Mouse (Mus musculus) urinary bladder, adult 2 months (tissue): ENCODE measurements around the gene Zfp871. TPM values are rescaled to one million over a fixed set of nuclear protein-coding genes. Genes with fewer than 3 reads are reported as not detected.
A peak's percentile ranks its signal among the peaks of the same experiment; 100 is the strongest.

Source experiments
- DNase-seq: peaks from one replicate; pipeline ENCODE4 v3.0.0; 2022; ENCODE audit warnings: low spot score
- polyA plus RNA-seq: library from polyadenylated mRNA; depleted of rRNA; stranded (reverse); fragments of >200 nt; gene quantifications from 2 replicates; pipeline ENCODE4 v1.2.3, GENCODE M21; 2012; rRNA removed

The Zfp871 gene
- 20.1 and 22.0 TPM in 2 replicates for polyA plus RNA-seq

DNA sequence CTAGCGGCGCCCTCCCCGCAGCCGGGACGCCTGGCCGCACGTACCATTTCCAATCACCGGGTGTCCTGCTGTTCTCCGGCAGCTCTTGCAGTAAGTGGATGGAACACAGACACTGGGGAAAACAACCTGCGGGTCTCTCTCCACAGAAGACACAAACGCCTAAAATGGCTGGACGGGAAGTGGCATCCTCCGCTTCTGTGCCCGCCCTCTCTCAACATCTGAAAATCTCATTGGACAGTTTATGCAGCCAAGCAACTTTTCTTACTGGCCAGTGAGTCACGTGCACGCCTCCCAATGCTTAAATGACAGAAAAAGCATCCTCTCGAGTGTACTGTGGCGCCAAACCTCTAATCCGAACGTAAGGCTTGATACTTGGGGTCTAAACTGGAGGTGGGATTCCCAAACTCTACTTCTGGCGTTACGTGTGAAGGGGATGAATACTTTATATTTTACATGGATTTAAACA is at the start of gene Zfp871:
Gene Zfp871 (minus strand): TSS at position 194 of the 466 bp plus-strand sequence.
- peak; percentile 72 for DNase-seq

DNA sequence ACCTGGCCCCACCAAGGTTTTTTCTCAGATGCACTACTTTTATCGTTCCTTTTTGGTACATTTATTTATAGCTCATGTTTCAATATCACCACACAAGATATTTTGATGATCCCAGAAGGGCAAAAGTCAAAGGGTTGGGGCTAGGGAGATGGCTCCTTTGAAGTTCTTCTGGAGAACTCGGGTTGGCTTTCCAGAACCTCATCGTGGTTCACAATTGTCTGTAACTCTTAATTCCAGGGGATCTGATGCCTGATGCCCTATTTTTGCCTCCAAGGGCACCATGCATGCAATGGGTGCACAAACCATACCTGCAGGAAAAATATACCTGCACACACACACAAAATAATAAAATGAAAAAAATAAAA is 42.3 kb upstream of the Zfp871 start:
- no peak for DNase-seq

DNA sequence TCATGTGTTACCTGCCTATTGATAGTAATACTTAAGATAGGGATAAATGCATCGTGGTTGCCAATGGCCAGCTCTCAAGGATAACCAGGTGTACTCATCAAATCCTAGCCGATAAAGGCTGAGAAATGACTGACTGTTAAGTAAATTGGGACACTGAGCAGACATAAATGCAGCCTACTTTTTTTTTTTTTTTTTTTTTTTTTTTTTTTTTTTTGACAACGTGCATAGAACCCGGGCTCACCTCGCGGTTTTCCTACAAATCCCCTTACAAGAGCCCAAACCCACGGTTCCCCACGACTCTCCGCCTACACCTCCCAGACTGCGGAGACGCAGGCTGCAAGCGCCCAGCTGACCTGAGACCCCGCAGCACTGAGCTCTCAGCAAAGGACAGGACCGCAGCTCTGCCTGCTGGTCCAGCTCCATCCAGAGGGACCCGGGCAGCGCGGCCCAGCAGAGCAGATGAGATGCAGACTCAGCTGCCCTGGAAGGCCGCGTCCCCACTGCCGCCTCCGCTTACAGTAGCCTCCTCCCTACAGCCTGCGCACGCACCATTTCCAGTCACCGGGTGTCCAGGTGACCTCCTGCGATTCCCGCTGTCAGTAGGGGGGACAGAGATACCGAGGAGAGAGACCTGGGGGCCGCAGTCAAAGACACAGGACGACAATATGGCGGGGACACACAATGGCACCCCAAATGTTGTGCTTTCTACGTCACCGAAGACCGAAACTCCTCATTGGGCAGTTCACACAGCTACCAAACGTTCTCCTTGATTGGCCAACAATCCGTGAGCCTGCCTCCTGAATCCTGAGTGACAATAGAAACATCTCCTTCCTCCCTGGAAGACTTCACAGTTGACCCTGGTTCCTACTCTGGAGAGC is 41.7 kb upstream of the Zfp871 start, which contains the start of gene Zfp799:
Gene Zfp799 (minus strand): TSS at position 722 of the 878 bp plus-strand sequence.
- peak; percentile 56 for DNase-seq

DNA sequence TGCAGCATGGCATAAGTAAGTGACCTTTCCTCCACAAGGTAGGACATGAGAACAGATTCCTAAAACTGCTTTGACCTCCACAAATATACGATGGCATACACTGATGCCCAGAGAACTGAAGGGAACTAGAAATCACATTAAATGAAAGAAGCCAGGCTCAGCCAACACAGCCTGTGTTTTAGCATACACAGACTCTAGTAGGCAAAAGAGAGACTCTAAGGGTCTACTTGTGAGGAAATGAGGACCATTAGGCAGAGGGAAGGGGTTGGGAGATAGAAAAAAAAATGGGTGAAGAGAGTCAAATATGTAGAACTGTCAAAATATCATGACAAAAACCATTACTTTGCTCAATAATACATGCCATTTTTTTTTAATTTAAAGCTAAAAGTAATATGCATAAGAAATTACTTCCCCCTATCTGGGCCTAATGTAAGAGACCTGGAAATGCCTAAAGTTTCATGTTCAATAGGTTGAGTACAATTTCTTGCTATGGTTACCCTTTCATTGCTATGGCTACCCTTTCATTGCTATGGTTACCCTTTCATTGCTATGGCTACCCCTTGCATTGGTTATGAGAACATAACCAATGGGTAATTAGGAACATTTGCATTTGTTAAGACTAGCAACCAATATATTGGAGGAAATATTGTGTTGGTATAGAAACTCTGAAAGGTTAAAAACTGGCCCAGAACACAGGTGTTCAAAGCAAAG is 28.1 kb upstream of the Zfp871 start:
- DNase-seq: no peak

DNA sequence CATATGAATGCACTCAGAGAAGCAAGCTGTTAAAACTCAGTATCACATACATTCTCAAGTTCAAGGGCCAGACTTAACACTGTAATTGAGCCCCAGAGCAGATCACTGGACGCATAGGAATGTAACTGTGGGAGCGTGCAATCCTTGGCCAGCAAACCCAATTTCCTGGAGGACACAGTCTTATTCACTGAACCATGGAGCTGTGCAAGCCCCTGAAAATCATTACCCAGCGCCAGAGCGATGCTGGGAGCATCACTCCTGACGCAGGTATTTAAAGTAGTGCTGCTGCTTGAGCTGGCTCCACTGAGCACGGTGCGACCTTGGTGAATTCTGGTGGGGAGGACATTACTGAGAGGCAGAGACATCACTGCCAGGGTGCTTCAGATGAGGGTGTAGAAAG is 26.0 kb upstream of the Zfp871 start:
- no peak for DNase-seq

DNA sequence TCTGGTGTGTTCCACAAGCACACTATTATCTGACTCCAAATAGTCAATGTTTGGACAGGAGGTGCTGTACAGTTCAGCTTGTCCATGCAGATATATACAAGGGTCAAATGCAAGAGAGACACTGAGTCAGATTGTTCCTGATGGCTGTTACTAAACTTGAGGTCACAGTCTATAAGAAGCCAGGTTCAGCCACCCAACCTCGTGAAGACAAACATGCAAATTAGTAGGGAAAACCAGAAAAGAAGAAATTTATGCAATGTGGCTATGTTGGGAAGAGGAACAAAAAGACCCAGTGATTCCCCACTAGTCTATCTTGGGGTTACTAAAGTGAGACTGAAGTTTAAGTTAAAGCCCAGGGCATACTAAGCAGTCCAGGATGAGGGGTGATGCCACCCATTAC is 22.6 kb upstream of the Zfp871 start:
- no peak for DNase-seq

DNA sequence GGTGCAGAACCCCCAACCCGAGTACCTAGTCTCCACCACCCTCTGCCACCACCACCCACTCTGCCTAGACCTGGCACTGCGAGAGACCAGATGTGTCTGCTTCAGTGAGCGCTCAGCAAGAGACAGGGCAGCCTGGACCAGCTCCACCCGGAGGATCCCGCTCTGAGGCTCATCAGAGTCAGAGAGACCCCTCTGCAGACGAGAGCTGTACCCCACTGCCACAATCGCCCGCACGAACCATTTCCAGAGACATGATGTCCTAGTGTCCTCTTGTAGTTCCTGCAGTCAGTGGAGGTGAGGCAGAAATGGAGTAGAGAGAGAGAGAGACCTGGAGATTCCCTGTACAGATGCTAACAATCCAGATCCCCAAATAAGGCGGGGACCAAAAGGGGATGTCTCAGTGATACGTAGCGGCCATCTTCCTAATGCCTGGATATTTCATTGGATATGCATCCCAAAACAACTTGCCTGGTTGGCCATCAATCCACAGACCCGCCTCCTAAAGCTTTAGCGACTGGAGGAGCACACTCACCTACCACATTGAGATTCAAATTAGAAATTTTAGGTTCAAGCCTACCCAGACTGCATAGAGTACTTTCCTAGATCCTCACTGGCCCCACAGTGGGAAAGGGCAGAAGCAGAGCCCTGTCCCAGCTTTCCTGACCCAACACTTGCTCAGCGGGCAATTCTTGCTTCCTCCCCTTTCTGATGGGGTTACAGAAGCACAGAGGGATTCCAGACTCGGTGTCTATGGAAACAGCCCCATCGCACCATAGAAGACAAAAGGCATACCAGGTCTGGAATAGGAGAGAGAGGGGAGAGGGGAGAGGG is 21.7 kb upstream of the Zfp871 start, which contains the start of gene Zfp811:
Gene Zfp811 (minus strand): TSS at position 388 of the 831 bp plus-strand sequence.
- DNase-seq: no peak

DNA sequence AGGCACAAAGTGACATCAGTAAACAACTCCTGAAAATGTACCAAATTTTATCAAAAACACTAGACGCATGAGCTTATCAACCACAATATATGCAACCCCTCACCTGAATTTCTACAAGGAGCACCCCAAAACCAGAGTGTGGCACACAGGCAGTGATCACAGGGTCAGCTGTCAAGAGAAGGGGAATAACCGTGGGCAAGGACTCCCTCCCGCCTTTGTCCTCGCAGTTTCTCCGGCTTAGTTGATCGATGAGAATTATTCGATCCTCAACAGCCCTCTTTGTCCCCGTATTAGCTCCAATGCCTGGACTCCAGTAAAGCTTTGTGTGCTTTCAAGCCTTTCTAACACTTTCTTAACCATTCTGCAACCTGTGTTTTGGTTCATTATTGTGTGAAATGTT is 20.8 kb upstream of the Zfp871 start:
- DNase-seq: no peak

DNA sequence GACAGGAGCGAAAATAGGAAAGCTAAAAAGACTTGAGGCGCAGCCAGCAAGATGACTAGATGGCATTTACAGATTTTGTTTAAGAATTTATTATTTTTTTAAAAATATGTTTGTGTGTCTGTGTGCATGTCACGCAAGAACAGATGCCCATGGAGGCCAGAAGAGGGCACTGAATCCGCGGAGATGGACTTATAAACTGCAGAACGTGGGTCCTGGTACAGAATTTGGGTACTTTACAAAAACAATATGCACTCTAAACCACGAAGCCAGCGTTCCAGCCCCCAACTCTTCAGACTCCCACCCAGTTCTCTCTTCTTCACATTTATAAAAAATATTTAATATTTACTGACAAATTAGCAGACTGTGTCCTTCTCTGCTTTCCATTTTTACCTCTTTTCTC is 1.2 kb upstream of the Zfp871 start:
- DNase-seq: no peak

DNA sequence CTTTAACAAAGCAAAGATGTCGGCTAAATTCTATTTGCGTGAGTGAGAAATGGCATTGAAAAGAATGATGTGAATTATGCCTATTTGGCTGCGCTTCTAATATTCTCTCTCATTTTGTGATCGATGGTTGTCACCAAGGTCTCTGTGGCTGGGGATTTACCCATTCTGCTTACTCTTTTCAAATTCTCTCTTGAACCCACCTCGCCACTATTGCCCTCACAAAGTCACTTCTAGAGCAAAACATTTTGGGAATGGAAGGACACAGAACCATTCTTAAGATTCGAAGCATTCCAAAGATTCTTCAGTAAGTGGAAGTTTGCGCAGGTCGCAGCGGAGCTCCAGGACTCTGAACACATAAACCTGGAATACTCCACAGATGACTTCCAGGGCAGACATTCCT is 489 bp upstream of the Zfp871 start:
- DNase-seq: no peak

DNA sequence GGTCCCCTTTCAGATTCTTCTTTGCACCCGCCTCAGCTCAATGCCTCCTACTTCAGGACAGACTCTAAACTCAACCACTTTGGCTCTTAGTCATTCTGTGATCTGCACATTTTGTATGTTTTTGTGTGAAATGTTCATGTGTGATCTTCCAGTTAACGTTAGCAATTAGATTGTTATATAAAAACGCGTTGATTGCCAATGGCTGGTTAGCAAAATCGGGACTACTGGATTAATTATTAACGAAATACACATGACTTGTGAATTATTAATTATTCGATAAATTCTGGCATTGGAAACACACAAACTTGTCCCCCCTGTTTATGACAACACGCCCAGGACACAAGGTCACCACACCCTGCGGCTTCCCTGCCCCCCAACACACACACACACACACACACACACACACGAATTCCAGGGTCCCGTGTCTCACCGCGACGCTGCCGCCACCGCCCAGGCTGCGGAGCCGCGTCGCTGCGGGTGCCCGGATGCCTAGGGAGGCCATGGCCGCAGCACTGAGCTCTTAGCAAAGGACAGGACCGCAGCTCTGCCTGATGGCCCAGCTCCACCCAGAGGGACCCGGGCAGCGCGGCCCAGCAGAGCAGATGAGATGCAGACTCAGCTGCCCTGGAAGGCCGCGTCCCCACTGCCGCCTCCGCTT is 522 bp downstream of the Zfp871 start:
- DNase-seq: no peak

DNA sequence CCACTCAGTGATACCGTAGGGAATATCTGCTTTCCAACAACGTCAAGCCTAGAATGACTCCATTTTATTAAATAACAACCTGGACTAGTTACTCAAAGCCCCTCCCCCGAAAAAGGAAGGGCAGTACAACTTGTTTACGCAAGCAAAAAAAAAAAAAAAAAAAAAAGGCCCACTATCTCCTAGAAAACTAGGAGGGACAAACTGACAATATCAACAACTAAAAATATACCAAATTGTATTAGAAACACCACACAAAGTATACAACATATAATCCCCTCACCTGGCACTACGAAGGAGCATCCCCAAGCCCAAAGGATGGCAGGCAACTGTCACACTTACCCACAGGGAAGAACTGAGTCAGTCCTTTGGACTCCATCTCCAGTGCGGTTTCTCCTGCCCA is 1.1 kb downstream of the Zfp871 start:
- DNase-seq: no peak

DNA sequence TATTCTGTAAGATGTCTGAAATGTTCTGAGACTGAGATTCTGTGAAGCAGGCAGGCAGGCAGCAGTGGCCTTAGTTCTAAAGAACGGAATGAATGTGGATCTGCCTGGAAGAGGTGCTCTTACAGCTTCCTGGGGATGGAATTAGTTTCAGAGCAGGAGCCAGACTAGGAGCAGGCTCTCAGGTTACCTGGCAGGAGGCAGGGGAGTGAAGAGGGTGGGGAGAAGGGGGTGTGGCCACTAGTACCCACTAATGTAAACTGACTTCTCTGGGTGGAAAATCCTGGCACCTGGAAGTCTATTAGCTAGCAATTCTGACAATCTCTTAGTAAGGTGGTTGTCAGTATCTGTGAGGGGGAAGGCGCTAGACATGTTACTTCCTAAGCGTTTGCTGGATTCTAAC is 2.4 kb downstream of the Zfp871 start:
- no peak for DNase-seq

DNA sequence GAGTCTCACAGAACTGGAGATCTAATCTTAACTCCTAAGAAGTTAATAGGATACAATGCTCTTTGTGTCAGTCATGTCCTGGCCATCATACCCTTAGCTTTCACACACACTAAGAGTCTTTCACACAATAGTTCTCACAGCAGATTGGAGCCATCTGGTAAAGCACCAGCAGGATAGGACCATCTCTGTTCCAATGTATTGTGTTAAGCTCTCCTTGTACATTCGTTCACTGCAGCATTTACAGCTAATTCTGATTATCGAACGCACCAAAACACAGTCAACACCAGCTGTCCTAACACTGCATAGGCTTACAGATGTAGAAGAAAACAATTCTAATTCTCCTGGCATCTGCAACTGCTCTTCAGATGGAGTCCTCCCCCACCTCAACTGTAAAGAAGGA is 10.5 kb downstream of the Zfp871 start:
- DNase-seq: no peak

DNA sequence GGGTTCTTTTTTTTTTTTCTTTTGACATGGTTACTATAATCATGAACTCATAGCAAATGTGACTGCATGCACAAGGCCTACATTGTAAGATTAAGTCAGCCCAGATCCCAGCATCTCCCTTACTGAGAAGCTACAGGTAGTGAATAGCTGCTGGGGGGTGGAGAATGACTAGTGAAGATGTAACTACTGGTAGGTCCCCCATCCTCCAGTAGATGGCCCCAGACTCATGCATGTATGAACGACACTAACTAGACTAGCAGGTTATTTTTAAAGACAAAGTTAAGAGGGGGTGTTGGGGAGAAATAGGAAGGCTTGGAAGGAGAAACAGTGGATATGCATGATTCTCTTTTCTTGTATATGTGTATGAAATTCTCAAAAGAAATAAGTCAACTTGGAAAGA is 16.9 kb downstream of the Zfp871 start:
- no peak for DNase-seq

DNA sequence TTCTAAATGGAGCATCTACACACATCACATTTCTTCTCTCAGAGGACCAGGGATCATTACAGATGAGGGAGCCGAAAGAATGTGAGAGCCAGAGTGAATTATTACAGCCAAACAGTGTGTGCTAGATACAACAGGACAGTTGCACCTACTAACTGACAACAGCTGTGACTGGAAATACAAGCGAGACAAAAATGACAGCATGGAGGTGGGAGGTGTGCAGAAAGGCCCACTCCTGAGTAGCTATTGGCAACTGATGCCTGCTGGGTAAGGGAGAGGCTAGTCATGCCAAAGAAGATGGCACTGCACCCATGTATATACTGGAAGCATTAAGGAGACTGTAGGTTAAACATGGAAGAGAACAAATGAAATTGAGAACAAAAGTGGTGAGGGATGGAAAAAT is 21.7 kb downstream of the Zfp871 start:
- no peak for DNase-seq

DNA sequence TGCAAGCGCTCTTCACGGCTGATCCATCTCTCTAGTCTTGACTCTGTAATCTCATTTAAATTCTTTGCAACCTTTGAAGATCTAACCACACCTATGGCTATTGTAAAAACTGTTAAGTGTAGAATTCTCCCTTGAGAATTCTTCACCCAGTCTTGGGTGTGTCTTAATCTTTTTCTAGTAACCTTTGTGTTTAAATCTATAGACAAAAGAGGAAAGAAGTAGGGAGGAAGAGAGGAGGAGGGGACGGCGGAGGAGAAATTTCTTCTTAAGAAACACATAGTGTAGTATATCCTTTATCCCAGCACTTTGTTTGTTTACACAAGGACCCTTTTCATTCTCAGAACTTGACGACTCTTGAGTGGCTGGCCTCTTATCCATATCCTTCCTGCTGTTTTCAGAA is 30.8 kb downstream of the Zfp871 start:
- no peak for DNase-seq

DNA sequence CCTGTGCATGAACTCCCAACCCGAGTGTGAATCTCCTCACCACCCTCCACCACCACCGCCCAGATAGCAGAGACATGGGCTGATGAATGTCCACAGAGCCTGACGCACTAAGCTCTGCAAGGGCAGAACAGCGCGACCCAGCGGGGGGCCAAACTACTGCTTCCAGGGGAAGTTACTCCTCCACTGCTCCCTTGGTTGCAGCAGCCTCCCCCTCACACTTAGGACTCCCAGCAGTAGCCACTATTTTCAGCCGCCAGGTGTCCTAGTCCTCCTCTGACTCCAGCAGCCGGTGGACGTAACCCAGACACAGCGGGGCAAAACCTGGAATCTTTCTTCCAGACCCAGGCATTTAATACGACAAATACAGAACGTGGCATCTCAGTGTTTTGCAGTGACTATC is 34.5 kb downstream of the Zfp871 start:
- DNase-seq: no peak

DNA sequence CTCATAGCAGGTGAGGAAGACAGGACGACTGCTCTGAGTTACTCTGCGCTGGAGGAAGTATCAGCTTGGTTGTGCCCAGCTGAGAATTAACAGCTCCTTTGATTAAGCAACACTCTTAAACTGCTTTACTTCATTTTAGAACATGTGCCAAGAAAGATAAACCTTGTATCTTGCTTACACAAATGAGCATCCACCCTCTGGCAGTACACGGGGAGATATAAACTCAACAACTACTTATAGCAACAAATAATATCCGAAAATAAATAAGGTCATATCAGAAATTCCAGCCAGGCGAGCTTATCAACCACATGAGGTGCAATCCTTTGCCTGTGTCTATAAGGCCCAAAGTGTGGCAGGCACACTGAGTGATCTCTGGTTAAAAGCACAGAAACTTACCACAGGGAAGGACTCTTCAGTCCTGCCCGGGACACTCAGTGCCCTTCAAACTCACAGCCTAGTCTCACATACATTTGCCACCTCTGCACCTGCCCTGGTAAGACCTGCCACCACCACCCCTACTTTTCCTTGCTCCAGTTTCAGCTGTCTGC is 35.2 kb downstream of the Zfp871 start:
- no peak for DNase-seq

DNA sequence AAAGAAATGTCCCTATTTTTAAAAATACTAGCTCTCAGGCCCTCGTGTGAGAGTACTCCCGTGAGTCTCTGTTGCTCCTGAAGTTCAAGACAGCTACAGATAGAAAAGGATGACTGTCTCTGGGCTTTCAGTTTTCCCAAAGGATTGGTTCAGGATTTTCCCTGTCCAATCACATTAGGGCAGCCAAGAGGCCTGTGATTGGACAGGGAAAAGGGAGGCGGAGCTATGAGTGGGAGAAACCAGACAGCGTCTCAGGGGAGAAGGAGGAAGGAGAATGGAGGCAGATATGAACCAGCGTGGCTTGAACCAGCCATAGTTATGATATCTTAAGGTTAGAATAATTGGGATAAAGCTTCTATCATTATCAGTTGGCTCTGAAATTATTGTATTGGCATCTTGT is 37.5 kb downstream of the Zfp871 start:
- no peak for DNase-seq

DNA sequence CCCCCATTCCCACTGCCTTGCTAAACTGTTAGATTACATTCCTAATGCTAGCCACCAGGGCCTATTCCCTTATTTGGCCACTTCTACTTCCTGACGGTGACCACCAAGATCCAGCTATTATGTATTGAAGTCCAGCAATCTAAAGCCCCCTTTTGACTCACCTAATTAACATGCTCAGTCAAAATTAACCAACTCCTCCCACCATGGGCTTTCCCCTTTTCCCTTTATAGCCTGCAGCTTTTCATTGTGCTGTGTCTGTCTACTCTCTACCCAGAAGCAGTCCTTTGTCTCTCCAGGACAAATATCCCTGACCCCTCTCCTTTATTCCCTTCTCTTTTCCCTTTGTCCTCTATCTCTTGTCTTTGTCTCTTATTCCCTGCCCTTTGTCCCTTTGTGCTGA is 47.0 kb downstream of the Zfp871 start:
- DNase-seq: no peak
